23 mouse cellular contexts compared by ENCODE assay signal in the genomic region with DNA sequence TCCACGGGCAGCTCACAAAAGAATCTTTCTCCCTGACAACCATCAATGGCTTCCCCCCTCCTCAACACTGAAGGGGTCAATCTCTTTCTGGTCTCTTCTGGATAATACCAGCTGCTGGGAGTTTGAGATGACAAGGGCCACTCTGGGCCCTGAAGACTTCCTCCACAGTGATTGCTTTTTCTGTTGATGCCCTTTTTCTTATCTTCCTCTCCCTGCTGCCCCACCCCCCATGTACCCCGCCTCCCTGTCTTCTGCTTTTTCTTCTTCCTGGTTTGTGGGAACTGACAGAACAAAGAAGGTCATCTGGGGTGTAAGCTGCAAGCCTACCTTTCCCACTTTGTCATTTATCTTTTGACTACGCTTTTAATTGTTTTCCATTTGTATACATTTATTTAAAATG. TPM values are rescaled to one million over a fixed set of nuclear protein-coding genes. Genes with fewer than 3 reads are reported as not detected.
A peak's percentile ranks its signal among the peaks of the same experiment; 100 is the strongest.
DNase-seq lines count a peak whose midpoint lies in the region.
"Had no signal": no experiment of that assay in that cellular context is flagged by ENCODE, and none has a peak within 500 bp of the region (broad histone marks: within the 10 kb centered on the region; RNA-seq: fewer than 3 reads in every experiment).

No protein-coding gene starts in this region.

- H3K27me3 ChIP-seq in heart, embryonic 10.5 days (ENCODE audit: insufficient read depth, poor library complexity, severe bottlenecking): peaks cover 5% of the 10 kb centered on the region; the same call in 1 of the 2 replicates
- H3K27me3 ChIP-seq: forebrain, embryonic 12.5 days; limb, embryonic 13.5 days; lung, embryonic 15.5 days; midbrain, embryonic 15.5 days; neural tube, embryonic 12.5 days had no signal

- 55% methylated on average over 3 of the region's 3 CpGs for WGBS in heart, embryonic 10.5 days

- peak; percentile 23 to 48 for DNase-seq in heart, adult 18-20 months
- DNase-seq in heart, embryonic 10.5 days (ENCODE audit: low spot score): no peak
- peak; percentile 38 to 43 for DNase-seq in spleen, adult 18-20 months
- no peak for DNase-seq in spleen, postnatal 14 days (ENCODE audit: low spot score in 2 of 2)
- DNase-seq in brain, adult 2 months (ENCODE audit: low read depth, low spot score): peak; percentile 7
- DNase-seq in spleen, postnatal 36 days (ENCODE audit: low spot score in 2 of 2): peak; percentile 62
- no peak for DNase-seq in gastrocnemius, postnatal 4 days (ENCODE audit: low spot score in 2 of 2)
- DNase-seq in left cerebral cortex, adult 18-20 months (ENCODE audit: low spot score in 2 of 2): no peak
- DNase-seq: adrenal gland, postnatal 25 days; cerebellum, adult 11 months; kidney, postnatal 25 days had no signal

- no peak overlapping the region for H3K4me3 ChIP-seq in heart, embryonic 10.5 days
- H3K4me3 ChIP-seq: forebrain, embryonic 12.5 days; limb, embryonic 13.5 days; lung, embryonic 15.5 days; midbrain, embryonic 15.5 days; neural tube, embryonic 12.5 days had no signal

- peaks cover 4% of the 10 kb centered on the region; the same call in 1 of the 2 replicates for H3K4me1 ChIP-seq in heart, embryonic 10.5 days
- H3K4me1 ChIP-seq: forebrain, embryonic 12.5 days; limb, embryonic 13.5 days; lung, embryonic 15.5 days; midbrain, embryonic 15.5 days; neural tube, embryonic 12.5 days had no signal

- no peak overlapping the region for H3K27ac ChIP-seq in heart, embryonic 10.5 days
- H3K27ac ChIP-seq: forebrain, embryonic 12.5 days; limb, embryonic 13.5 days; lung, embryonic 15.5 days; midbrain, embryonic 15.5 days; neural tube, embryonic 12.5 days had no signal

- no peaks in the 10 kb centered on the region for H3K9me3 ChIP-seq in heart, embryonic 10.5 days
- H3K9me3 ChIP-seq: forebrain, embryonic 12.5 days; limb, embryonic 13.5 days; lung, embryonic 15.5 days; midbrain, embryonic 15.5 days; neural tube, embryonic 12.5 days had no signal

- H3K36me3 ChIP-seq in heart, embryonic 10.5 days: no peaks in the 10 kb centered on the region
- H3K36me3 ChIP-seq: forebrain, embryonic 12.5 days; limb, embryonic 13.5 days; lung, embryonic 15.5 days; midbrain, embryonic 15.5 days; neural tube, embryonic 12.5 days had no signal

RNA-seq across cellular contexts. Expression of a gene that starts 5.4 kb away (rescaled TPM):
- total RNA-seq in heart, adult 18-20 months (2021): not detected
- 0.09 TPM in 1 of 2 replicates, not detected in the other for polyA plus RNA-seq in heart, embryonic 10.5 days (2016; fragmentation: Nextera tagmentation; extraction: Ambion mirVana)
- total RNA-seq in gastrocnemius, postnatal 4 days (2021): not detected
- total RNA-seq in left cerebral cortex, adult 18-20 months (2021): not detected
- total RNA-seq: adrenal gland, postnatal 25 days; ES-E14; heart, postnatal 36 days; layer of hippocampus, postnatal 25 days had no signal
- polyA plus RNA-seq: C2C12; embryonic facial prominence, embryonic 14.5 days; forebrain, embryonic 12.5 days; heart, embryonic 11.5 days; intestine, postnatal 0 days; limb, embryonic 13.5 days; lung, embryonic 15.5 days; midbrain, embryonic 15.5 days; neural tube, embryonic 12.5 days had no signal

RNA-seq across cellular contexts. Expression of a gene that starts 5.4 kb away (rescaled TPM):
- total RNA-seq in heart, adult 18-20 months (2021): 1 to 10 TPM; 5.4 to 6.0 TPM
- polyA plus RNA-seq in heart, embryonic 10.5 days (2016; fragmentation: Nextera tagmentation; extraction: Ambion mirVana): 0.06 and 0.25 TPM in 2 replicates
- 1 to 10 TPM; 3.9 to 4.6 TPM for total RNA-seq in gastrocnemius, postnatal 4 days (2021)
- 10 to 100 TPM in 1 of 2 experiments, 1 to 10 TPM in 1; 9.1 to 10.2 TPM for total RNA-seq in left cerebral cortex, adult 18-20 months (2021)
- polyA plus RNA-seq: C2C12 had no signal

Comparison
In these comparisons a context has a peak if more than half of its experiments do, and no peak if none do; other contexts are left out.
1. DNase-seq: peak in heart, adult 18-20 months (2 of 2), spleen, adult 18-20 months (2 of 2), brain, adult 2 months (single experiment) and spleen, postnatal 36 days (2 of 2); none in heart, embryonic 10.5 days (single experiment), spleen, postnatal 14 days (0 of 2), gastrocnemius, postnatal 4 days (0 of 2) and left cerebral cortex, adult 18-20 months (0 of 2).